Mouse (Mus musculus) bone marrow, adult 2 months (tissue): ENCODE measurements around the gene Tom1l2.

Experiments used
- CTCF ChIP-seq: fragments of 200-500 bp; IDR thresholded peaks from 2 replicates; pipeline ENCODE4 v1.5.1; 2011; ENCODE audit warnings: low read length, control low read depth; ENCODE audit not compliant: control insufficient read depth, insufficient read depth
- POLR2A ChIP-seq: fragments of 200-500 bp; IDR thresholded peaks from 2 replicates; pipeline ENCODE4 v1.6.1; 2011; ENCODE audit warnings: low read depth, mild to moderate bottlenecking, control low read depth, low read length, borderline replicate concordance; ENCODE audit not compliant: control insufficient read depth

DNA sequence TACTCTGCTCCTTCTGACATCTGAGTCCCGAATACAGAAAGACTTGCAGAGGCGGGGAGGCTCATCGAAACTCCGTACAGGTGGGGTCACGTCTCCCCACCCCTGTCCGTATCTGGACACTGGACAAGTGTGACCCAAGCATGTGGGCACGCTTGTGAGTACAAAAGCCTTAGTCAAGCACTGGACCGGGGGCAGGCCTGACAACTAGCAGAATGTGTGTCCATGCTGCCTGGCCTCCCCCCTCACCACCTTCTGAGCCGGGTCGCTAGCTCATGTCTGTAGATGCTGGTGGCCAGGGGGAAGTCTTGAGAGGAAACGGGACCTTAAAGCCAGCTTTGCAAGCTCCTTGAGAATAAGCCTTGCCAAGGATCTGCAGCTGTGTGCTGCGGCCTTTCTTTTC is 140.9 kb downstream of the Tom1l2 start:
- TF ChIP-seq CTCF (no peak), POLR2A (no peak)
